Mouse (Mus musculus) C2C12 (cell line): Measurements from ENCODE around the gene Arl15. TPM values are rescaled to one million over a fixed set of nuclear protein-coding genes. Genes with fewer than 3 reads are reported as not detected.

Experiments
- H3K27me3 ChIP-seq: one replicate; pipeline ENCODE4 v1.6.1; 2011; ENCODE audit not compliant: control insufficient read depth, insufficient read depth, insufficient read length
- H3K36me3 ChIP-seq: one replicate; pipeline ENCODE4 v1.6.1; 2011; ENCODE audit not compliant: control insufficient read depth, insufficient read depth
- H3K4me3 ChIP-seq: one replicate; pipeline ENCODE4 v1.5.1; 2011; ENCODE audit warnings: mild to moderate bottlenecking, control low read depth; ENCODE audit not compliant: poor library complexity, insufficient read depth, severe bottlenecking
- H3K79me2 ChIP-seq: one replicate; pipeline ENCODE4 v1.6.1; 2011; ENCODE audit not compliant: control insufficient read depth, insufficient read depth
- H3K79me3 ChIP-seq: one replicate; pipeline ENCODE4 v1.6.1; 2011; ENCODE audit warnings: low read depth, control low read depth
- H3ac ChIP-seq: one replicate; pipeline ENCODE3; 2011; ENCODE audit warnings: low read depth; ENCODE audit not compliant: control insufficient read depth, insufficient read length
- CEBPB ChIP-seq: IDR thresholded peaks from one replicate; pipeline ENCODE4 v1.6.1; 2011; ENCODE audit warnings: low read depth, mild to moderate bottlenecking, control low read depth, moderate library complexity
- CTCF ChIP-seq: IDR thresholded peaks from one replicate; pipeline ENCODE4 v1.5.1; 2011; ENCODE audit not compliant: control insufficient read depth, insufficient read depth, insufficient read length
- FOSL1 ChIP-seq: IDR thresholded peaks from one replicate; pipeline ENCODE4 v1.8.0; 2011; ENCODE audit warnings: mild to moderate bottlenecking, low read length; ENCODE audit not compliant: poor library complexity, insufficient read depth, severe bottlenecking
- MAX ChIP-seq: IDR thresholded peaks from one replicate; pipeline ENCODE4 v1.6.1; 2011; ENCODE audit warnings: mild to moderate bottlenecking, control low read depth
- MYOD1 ChIP-seq: IDR thresholded peaks from one replicate; pipeline ENCODE4 v1.6.1; 2011; ENCODE audit warnings: low read depth; ENCODE audit not compliant: control insufficient read depth, insufficient read length
- MYOG ChIP-seq: IDR thresholded peaks from one replicate; pipeline ENCODE4 v1.6.1; 2011; ENCODE audit not compliant: control insufficient read depth, insufficient read length; ENCODE audit errors: extremely low read depth
- USF1 ChIP-seq: IDR thresholded peaks from one replicate; pipeline ENCODE4 v1.6.1; 2011; ENCODE audit warnings: low read depth, mild to moderate bottlenecking, control low read depth, moderate library complexity
- polyA plus RNA-seq: library from polyadenylated mRNA; unstranded; fragments of >200 nt; fragmentation: generic; extraction: Trizol; gene quantifications from one replicate; pipeline ENCODE4 v1.2.1, GENCODE M21; 2012; ENCODE audit warnings: missing spikeins

The Arl15 gene
- polyA plus RNA-seq, 1 experiment, result 3.5 TPM

DNA sequence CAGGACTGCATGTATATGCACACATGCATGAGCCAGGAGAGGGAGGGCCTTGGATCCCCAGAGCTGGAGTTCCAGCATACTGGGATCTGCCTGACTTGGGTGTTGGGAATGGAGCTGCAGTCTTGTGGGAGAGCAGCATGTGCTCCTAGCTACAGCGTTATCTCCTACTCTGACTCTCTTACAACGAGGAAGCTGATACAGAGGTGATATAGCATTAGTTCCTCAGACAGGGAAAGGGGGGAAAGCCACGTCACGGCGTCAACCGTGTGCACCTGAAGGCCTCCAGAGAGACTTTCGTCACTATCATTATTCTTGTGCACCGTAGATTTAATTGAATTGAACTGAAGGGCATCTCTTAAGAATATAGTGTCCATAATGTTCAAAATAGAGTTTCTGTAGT, 286.2 kb downstream of the Arl15 start:
- no peaks in the 10 kb centered on the region for H3K27me3 ChIP-seq

DNA sequence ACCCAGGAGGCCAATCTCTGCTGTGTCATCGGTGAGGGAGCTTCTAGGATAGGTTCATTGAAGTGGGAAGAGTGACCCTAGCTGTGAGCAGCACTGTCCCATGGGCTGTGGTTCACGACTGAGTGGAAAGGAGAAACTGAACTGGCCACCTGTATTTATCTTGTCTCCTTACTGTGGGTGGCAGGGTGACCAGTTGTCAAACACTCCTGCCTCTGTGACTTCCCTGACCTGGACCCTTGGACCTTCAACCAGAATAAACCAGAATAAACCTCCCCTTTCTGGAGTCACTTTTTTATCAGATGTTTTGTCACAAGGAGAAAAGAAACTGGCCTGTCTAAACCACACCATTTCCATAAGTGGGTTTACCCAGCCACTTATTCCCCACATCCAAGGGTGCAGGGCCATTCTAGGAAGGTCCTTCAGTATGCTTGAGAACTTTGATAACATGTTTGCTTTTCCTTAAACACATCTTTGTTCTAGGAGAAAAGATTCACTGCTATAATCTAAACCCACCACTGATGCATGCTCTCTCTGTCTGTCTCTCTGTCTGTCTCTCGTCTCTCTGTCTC, 289.3 kb downstream of the Arl15 start:
- Histone ChIP-seq H3K4me3 (no peak overlapping the region), H3K79me3 (no peaks in the 10 kb centered on the region), H3K36me3 (no peaks in the 10 kb centered on the region), H3K27me3 (no peaks in the 10 kb centered on the region), H3K79me2 (no peaks in the 10 kb centered on the region), H3ac (no peak overlapping the region)
- no peak for TF ChIP-seq MAX
- TF ChIP-seq MYOG, result no peak
- no peak for TF ChIP-seq CEBPB
- TF ChIP-seq USF1, result no peak
- TF ChIP-seq CTCF, result no peak
- no peak for TF ChIP-seq MYOD1
- TF ChIP-seq FOSL1, result no peak

More for the DNA sequence above, 286.2 kb downstream of the Arl15 start:
- H3K4me3 ChIP-seq, result no peak overlapping the region
- no peak overlapping the region for H3ac ChIP-seq
- TF ChIP-seq MYOD1, result no peak
- TF ChIP-seq CEBPB, result no peak
- no peak for TF ChIP-seq CTCF
- no peak for TF ChIP-seq FOSL1
- no peak for TF ChIP-seq MAX
- no peak for TF ChIP-seq USF1
- no peak for TF ChIP-seq MYOG
- no peaks in the 10 kb centered on the region for H3K79me2 ChIP-seq
- H3K79me3 ChIP-seq, result no peaks in the 10 kb centered on the region
- no peaks in the 10 kb centered on the region for H3K36me3 ChIP-seq

DNA sequence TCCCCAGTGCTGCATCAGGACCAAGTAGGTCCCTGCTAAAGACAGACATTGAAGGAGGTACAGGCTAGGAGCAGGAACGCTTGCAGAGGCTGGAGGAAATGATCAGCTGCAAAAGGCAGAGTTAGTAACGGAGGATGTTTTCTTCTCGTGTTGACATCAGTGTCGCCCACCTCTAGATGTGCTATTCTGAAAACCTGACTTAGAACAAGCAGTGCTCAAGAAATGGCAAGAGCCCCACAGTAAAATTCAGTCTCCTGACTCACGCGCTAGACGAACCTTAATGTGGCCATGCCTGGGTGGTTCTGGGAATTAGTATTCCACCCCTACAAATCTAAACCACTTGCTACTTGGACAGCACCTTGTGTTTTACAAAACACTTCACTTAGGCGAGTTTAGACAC, 291.1 kb downstream of the Arl15 start:
- no peak for TF ChIP-seq MYOD1
- TF ChIP-seq USF1, result no peak
- TF ChIP-seq CTCF, result no peak
- no peak for TF ChIP-seq FOSL1
- no peak for TF ChIP-seq MAX
- no peak for TF ChIP-seq MYOG
- no peak for TF ChIP-seq CEBPB
- Histone ChIP-seq H3K79me3 (no peaks in the 10 kb centered on the region), H3K36me3 (no peaks in the 10 kb centered on the region), H3ac (no peak overlapping the region), H3K27me3 (no peaks in the 10 kb centered on the region), H3K79me2 (no peaks in the 10 kb centered on the region), H3K4me3 (no peak overlapping the region)

DNA sequence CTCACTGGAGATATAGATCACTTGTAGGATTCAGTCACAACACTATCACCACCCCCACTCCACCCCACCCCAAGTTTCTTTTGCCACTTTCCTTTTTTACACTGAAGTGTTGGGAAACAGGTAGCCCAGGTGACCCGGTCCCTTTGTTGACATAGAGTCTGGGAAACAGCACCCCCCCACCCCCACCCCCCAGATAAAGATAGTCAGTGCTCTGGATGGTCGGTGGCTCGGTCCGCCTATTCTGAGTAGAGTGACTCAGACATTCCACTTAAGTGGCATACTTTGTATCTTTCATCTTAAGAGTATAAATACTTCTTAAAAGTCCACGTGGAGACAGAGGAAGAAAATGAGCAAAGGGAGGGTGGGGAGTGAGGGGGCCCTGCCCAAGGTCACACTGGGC, 292.0 kb downstream of the Arl15 start:
- H3K79me2 ChIP-seq, result no peaks in the 10 kb centered on the region
- H3K27me3 ChIP-seq, result no peaks in the 10 kb centered on the region
- H3K36me3 ChIP-seq, result no peaks in the 10 kb centered on the region
- H3ac ChIP-seq, result no peak overlapping the region
- TF ChIP-seq FOSL1 (no peak), MAX (no peak), USF1 (no peak), MYOD1 (no peak), CEBPB (no peak), MYOG (no peak), CTCF (no peak)
- H3K4me3 ChIP-seq, result no peak overlapping the region
- no peaks in the 10 kb centered on the region for H3K79me3 ChIP-seq

DNA sequence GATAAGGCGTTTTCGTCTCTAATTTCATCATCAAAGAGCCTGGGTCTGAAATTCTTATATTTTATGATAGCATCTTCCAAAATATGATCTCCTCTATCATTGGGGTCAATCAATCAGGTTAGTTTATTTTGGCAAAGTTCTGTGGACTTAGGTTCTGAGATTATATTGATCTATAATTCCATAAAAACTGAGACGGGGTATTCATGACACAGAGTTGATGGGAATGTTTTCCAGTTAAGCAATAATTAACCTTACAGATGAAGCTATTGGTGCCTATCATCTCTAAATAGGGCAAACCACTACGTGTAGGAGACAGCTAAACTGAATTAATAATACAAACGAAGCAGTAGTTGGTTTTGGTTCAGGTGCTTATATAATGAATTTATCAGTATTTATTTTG, 292.5 kb downstream of the Arl15 start:
- Histone ChIP-seq H3K27me3 (no peaks in the 10 kb centered on the region), H3ac (no peak overlapping the region), H3K36me3 (no peaks in the 10 kb centered on the region), H3K79me2 (no peaks in the 10 kb centered on the region), H3K79me3 (no peaks in the 10 kb centered on the region), H3K4me3 (no peak overlapping the region)
- TF ChIP-seq MYOG (no peak), CTCF (no peak), USF1 (no peak), FOSL1 (no peak), CEBPB (no peak), MYOD1 (no peak), MAX (no peak)

DNA sequence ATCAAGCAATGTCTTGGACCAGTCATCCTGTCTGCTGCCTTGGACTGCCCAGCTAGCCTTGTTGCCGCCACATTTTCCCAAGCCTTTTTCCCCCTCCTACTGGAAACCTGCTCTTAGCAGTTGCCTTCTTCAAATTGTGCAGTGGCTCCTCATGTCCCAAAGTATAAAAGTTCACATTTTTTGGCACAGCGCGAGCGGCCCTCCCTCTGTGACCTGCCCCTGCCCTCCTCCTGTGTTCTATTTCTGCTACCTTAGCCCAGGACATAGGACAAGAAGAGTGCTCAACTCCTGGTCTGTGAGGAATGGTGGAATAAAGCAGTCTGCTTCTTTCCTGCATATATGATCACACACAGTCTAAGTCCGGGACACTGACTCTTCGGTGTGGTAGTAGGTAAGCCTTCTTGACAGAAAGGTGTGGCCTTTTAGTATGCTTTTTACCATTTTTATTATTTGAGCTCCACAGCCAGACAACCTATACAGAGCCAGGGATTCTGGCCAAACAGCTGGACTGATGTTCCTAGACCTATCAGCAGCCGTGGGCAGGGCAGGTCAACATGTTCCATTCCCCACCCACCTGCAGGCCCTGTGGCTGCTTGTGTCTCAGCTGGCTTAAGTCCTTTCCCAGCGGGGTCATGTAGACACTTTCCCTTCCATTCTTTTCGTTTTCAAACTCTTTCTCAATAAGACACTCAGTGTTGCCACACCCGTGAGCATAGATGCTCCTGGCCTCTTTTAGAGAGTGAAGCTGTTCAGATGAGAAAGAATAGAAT, 293.6 kb downstream of the Arl15 start:
- no peak overlapping the region for H3ac ChIP-seq
- no peaks in the 10 kb centered on the region for H3K79me3 ChIP-seq
- no peaks in the 10 kb centered on the region for H3K36me3 ChIP-seq
- TF ChIP-seq MYOG (no peak), MAX (no peak), FOSL1 (no peak), MYOD1 (no peak), CTCF (no peak), USF1 (no peak), CEBPB (no peak)
- no peak overlapping the region for H3K4me3 ChIP-seq
- H3K27me3 ChIP-seq, result no peaks in the 10 kb centered on the region
- H3K79me2 ChIP-seq, result no peaks in the 10 kb centered on the region
